Mouse (Mus musculus) left cerebral cortex, postnatal 25 days (tissue): ENCODE data around the gene Syncrip. TPM values are rescaled to one million over a fixed set of nuclear protein-coding genes. Genes with fewer than 3 reads are reported as not detected.
"Not testable (repeated sequence)": the region's sequence is repeated elsewhere in the genome, so short reads cannot be mapped to it uniquely, and the experiment has no call there.

Experiments used
- DNase-seq, 2 experiments: peaks; one replicate each; pipeline ENCODE4 v3.0.0; 2022; ENCODE audit warnings: low spot score in 2 of 2, mixed read lengths in 1 of 2
- intact Hi-C: fragments of 180-260 bp; cut with DNase I; formaldehyde crosslinking; loops from one replicate; pipeline ENCODE4 v1.15.1; 2025
- total RNA-seq, 2 experiments: library from RNA; stranded (reverse); gene quantifications; 2 replicates each; pipeline ENCODE4 v1.2.3; 2021

Gene Syncrip
- total RNA-seq, 2 experiments from 2014 or later, result 67.6 to 68.3 TPM

DNA sequence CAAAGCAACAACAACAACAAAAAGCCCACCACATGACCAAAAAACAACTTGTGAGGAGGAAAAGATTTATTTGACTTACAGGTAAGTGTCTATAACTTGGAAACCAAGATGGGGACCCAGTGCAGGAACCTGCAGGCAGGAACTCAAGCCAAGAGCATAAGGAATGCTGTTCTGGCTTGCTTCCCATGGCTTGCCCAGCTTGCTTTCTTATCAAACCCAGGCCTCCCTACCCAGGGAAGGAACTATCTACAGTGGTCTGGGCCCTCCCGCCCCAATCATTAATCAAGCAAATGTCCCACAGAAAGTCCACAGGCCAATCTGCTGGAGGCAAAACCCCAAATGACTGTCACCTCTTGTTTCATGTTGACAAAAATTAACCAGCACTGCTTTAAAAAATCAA is 10.1 kb upstream of the Syncrip start:
- intact Hi-C loops, result no loop called here
- DNase-seq, result no peak

DNA sequence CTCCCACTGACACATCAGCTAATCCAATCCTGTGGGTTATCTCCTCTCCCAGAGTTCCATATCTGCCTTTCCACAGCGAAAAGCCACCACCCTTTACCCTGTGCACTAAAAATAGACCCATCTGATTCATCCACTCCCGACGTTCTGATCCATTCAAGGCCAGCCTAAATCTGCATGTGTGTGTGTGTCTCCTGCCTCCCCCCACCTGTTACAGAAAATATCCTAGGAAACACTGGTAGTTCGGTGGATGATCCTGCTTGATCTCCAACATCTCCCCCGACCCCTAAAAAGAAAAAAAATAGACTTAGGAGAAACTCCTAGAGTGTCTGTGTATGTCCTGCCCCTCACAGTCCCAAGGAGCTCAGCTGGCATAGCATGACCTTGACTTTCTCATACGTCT is 2.2 kb upstream of the Syncrip start:
- intact Hi-C loops, result loop anchor here (5.0 kb wide), 1 partner anchor 1628 kb away; the partner anchor contains the start of gene Morf4l1

DNA sequence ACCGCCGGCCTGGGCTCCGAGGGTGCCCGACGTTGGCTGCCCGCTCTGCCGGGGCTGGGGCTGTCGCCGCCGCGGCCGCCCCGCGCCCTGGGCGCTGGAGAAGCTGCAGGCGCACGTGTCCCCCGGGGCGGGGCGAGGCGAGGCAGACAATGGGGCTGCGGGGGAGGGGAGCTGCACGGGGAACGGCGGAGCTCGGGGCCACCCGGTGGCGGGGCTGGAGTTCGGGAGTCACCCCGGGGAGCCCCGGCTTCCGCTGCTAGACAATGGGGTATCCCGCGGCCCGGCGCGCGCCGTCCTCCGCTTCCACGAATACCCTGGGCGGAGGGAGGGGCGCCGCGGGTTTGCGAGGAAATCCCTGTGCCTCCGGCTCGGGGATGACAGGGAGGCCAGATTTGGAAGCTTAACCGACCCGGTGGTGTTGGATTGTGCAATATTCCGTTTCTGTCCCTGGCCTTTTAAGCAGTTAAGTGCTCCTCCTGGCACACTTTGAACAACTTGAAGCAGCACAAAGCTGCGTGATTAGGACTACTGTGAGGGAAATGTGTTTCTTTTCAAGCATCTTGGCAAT is 539 bp upstream of the Syncrip start:
- intact Hi-C loops, result loop anchor here (1.0 to 5.0 kb wide), 3 partner anchors 39 to 1629 kb away; partner anchors contain the start of gene Morf4l1

More for the DNA sequence above, 2.2 kb upstream of the Syncrip start:
- DNase-seq, result no peak

DNA sequence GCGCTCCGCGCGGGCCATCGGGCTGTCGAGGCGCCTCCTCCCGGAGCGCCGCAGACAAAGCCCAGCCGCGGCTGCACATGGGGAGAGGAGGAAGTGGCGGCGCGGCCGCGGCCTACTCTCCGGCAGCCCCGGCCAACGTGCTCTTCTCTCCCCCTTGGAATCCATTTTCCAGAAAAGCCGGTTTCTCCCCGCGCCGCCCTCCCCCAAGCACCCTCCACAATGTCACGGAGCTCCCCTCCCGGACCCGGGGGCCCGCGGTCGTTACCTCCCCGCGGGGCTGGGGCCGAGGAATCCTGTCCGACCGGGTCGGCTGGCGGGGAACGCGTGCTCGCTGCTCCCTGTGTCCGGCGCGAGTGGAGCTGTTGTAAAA is 598 bp downstream of the Syncrip start:
- peak; percentile 46 for DNase-seq

More for the DNA sequence above, 539 bp upstream of the Syncrip start:
- DNase-seq, result peak in 1 of 2 experiments; percentile 83

DNA sequence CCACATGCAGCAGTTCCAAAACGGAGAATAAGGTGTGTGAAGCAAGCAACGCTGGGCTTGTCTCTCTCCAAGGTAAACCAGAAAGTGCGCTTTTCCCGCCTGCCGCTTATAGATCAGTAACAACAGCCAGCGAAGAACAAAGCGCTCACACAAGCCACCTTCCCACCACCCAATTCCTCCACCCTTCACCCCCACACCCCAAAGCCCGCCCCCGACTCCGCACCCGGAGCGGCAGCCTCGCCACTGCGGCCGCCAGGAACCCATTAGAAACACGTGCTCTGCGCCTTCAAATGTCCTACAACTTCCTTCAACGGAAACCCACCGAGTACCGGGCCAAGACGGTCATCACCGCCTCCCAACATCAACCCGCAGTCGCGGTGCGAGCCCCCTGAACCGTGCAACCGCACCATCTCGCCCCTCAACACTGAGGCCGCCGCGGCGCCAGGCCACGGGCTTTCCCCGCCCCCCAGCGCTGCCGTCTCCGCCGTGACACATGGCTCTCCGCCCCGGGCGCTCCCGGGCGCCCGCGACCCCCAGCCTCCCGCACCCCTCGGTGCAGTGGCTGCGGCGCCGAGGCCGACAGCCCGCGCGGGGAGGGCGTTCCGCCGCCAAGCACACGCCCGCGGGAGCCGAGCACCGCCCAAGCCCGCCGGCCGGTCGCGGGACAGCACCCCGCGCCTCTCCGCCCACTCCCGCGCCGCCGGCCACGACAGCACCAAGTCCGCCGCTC is 1.1 kb downstream of the Syncrip start:
- DNase-seq, result peak; percentile 33 to 37
- intact Hi-C loops, result loop anchor here (2.0 to 5.0 kb wide), 2 partner anchors 42 to 1631 kb away; partner anchors contain the start of genes Morf4l1 and Snx14

More for the DNA sequence above, 598 bp downstream of the Syncrip start:
- intact Hi-C loops, result loop anchor here (1.0 to 5.0 kb wide), 4 partner anchors 41 to 1631 kb away; partner anchors contain the start of genes Morf4l1 and Snx14

DNA sequence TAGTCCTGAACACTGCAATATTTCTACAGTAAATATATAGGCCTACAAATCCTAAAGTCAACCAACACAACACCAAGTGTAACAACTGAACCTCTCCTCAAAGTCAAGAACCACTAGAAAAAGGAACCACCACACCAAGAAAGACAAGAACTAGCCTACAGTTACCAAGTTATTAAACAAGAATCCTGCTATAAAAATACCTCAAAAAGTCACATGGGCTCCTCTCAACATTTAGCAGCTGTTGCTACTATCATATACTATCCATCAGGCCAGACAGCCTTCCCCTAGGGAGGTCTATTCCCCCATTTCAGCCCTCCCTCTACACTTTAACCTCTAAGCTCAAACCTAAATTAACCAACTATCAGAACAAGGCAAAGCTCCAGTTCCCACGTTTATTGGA is 2.3 kb downstream of the Syncrip start:
- intact Hi-C loops, result loop anchor here (2.0 to 5.0 kb wide), 2 partner anchors 41 to 1632 kb away; partner anchors contain the start of genes Morf4l1 and Snx14
- no peak for DNase-seq

DNA sequence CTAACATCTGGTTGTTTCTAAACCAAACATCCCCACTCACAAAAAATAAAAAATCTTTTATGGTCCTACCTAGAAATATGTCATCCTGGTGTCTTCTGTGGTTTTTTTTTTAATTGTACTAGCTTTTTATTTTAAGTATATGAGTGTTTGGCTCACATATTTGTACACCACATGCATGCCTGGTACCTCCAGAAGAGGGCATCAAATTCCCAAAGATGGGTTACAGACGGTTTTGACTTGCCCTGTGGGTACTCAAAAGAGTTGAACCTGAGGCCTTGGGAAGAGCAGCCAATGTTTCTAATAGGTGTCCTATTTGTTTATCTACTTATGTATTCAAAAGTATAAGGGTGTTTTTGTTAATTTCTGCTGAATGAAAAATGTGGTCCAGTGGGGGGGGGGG is 6.2 kb downstream of the Syncrip start:
- DNase-seq, result no peak
- intact Hi-C loops, result no loop called here

DNA sequence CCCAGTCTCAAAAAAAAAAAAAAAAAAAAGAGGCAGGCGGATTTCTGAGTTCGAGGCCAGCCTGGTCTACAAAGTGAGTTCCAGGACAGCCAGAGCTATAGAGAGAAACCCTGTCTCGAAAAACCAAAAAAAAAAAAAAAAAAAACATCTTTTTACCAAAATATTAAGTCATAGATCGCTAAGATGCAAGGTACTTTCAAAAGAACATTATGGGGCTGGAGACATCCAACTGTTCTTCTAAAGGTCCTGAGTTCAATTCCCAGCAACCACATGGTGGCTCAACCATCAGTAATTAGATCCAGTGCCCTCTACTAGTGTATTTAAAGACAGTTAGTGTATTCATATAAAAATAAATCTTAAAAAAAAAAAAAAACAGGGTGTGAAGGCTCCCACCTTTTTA is 21.4 kb downstream of the Syncrip start:
- intact Hi-C loops, result not testable (repeated sequence)

DNA sequence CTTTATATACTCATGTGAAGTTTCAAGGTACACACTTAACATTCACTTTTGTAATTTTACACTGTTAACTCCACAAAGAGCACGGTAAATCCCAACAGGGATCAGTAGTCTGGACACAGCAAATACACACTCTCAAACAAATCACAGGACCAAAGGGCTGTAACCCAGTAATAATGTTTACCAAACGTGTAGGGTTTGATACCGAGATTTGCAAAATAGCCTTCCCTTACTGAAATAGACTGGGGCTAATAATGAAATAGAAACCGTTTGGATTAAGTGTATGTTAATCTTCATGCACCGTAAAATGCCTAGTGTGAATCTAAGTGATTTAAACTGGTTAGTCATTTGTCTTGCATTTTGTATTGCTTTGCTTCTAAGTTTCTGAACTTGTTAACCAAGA is 42.4 kb downstream of the Syncrip start:
- no peak for DNase-seq
- intact Hi-C loops, result loop anchor here (2.0 kb wide), 2 partner anchors 41 to 109 kb away; partner anchors contain the start of gene Zfp949

More for the DNA sequence above, 21.4 kb downstream of the Syncrip start:
- not testable (repeated sequence) for DNase-seq

DNA sequence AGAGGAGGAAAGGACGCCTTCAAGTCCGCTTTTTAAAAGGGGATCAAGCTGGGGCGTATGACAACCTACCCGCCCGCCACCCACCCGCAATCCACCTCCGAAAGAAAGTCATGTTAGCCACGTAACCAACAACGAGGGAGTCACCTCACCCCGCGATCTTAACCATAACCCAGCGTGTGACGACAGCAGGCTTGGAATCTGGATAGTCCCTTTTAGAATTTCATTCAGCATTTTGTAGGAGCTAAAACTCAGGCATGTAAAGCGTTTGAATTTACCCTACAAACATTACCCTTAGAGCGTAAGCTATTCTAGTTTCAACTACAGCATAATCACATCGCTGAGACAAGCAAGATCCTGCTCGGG is 43.2 kb downstream of the Syncrip start:
- intact Hi-C loops, result loop anchor here (2.0 kb wide), 2 partner anchors 42 to 110 kb away; partner anchors contain the start of gene Zfp949
- no peak for DNase-seq

DNA sequence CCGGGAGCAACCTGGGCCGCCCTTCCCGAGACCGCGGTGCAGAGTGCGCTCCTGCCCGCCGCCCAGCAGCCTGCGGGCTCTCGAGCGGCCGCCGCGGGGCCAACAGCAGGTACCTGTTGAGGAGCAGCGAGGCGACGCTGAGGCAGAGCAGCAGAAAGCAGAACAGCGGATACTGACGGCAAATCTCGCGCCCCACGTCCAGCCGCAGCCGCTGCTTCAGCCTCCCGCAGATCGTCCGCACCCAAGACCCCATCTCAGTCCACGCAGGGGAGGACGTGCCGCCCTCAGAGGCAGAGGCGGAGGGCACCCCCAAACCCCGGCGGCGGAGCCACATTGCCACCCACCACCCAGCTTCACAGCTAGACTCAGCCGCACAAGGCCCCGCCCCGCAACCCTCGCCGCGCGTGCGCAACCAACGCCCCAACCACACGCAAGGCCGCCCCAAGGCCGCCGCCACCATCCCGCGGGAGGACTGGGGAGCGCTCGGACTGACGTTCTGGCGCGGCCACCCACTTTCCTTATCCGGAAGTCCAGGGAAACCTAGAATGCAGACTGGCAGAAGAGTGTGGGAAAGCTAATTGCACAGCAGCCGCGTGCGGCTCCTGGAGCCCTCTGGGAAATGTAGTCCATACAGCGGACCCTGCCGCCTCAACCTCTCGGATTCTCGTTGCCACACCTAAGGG is 43.7 kb downstream of the Syncrip start, which contains the start of gene Snx14:
Gene Snx14 (minus strand): TSS at position 404 of the 683 bp plus-strand sequence.
- intact Hi-C loops, result loop anchor here (1.0 to 2.0 kb wide), 3 partner anchors 42 to 110 kb away; partner anchors contain the start of gene Zfp949

DNA sequence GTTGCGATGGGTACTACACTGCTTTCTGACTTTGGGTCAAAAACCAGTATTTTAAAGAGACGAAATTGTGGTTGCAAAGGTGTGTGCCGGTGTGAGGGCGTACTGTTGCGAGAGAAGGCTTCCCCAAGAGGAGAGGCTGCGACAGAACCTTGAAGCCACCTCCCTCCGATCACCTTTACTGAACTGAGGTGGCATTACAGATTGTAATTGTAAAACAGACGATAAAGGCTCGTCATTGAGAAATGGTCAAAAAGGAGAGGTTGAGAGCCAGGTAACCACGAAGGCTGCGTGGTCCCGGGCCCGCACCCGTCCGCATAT is 44.2 kb downstream of the Syncrip start:
- peak; percentile 14 to 19 for DNase-seq
- intact Hi-C loops, result loop anchor here (1.0 to 2.0 kb wide), 3 partner anchors 43 to 111 kb away; partner anchors contain the start of gene Zfp949

More for the DNA sequence above, 43.7 kb downstream of the Syncrip start, which contains the start of gene Snx14:
- DNase-seq, result peak; percentile 98 to 99

DNA sequence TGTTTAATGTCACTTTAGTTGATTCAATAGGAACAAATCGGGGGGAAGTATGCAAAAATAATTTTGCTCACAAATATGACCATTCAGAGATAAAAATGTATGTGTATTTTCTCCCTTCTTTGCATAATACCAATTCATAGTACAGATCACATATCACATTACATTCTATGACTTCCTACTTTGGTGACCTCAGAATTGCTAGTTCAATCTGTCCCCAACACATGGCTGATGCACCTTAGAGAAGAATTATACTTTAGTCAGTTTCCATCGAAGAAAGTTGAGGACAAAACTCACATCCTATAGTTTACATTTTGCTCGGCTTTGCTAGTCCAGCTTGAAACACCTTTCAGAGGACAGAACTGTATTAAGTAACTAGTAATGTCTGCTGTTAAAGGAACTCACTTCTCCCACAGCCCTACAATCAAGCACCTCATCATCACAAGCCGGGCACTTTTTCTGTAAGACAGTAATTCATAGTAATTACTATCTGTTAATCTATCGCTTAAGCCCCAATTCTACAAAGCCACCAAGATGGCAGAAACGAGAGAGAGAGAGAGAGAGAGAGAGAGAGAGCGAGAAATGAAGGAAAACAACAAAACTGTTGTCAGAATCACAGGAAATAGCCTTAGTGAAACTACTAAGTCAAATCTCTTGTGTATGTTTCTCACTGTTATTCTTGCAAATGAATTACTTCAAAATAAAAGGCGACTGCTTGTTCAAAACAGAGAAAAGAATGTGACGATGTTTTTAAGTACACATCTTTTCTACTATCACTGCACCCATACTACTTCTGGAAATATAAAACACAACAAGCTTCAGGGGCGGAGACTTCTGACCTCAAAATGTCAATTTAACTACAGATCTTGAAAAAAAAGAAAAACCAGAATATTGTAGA is 44.8 kb downstream of the Syncrip start:
- DNase-seq, result no peak

DNA sequence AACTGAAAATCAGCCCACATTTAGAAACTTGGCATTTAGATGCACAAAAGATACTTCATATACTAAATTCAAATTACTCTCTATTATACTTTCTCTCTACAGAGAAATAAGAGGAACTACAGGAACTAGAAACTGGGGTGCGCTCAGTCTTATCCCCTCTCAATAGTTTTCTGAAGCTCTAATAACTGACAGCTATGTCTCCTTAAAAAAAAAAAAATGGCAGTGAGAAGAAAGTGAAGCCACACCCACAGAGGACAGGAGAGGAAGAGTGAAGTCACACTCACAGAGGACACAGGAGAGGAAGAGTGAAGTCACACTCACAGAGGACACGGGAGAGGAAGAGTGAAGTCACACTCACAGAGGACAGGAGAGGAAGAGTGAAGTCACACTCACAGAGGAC is 58.0 kb downstream of the Syncrip start:
- intact Hi-C loops, result no loop called here
- DNase-seq, result no peak

More for the DNA sequence above, 44.8 kb downstream of the Syncrip start:
- intact Hi-C loops, result loop anchor here (1.0 to 2.0 kb wide), 3 partner anchors 43 to 111 kb away; partner anchors contain the start of gene Zfp949

DNA sequence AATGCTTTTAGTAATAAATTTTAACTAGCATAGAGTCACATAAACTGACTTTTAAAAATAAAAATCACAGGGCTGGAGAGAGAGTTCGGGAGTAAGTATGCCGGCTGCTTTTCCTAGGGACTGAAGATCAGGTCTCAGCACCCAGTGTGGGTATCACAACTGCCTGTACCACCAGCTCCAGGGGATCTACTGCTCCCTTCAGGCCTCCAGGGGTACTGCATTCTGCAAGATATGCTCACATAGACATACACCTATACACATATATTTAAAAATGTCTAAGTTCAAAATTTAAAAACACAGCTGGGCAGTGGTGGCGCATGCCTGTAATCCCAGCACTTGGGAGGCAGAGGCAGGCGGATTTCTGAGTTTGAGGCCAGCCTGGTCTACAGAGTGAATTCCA is 59.9 kb downstream of the Syncrip start:
- intact Hi-C loops, result no loop called here
- DNase-seq, result no peak

DNA sequence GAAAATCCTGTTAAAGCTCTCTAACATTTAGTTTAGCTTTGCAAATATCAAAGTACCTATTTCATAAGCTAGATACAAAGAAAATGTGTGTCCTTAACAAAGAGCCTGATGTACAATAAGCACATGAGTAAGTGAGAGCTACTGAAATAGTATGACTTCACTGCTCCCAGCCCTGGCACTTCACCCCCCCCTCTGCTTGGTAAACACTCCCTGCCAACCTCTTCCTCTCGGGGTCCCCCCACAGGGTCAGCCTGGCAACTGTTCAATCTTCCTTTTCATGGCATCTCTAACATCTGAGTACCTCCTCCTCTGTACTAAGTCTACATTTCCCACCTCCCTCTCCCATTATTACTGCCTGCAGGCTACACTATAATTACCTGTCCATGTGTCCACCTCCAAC is 65.6 kb downstream of the Syncrip start:
- DNase-seq, result no peak
- intact Hi-C loops, result no loop called here

DNA sequence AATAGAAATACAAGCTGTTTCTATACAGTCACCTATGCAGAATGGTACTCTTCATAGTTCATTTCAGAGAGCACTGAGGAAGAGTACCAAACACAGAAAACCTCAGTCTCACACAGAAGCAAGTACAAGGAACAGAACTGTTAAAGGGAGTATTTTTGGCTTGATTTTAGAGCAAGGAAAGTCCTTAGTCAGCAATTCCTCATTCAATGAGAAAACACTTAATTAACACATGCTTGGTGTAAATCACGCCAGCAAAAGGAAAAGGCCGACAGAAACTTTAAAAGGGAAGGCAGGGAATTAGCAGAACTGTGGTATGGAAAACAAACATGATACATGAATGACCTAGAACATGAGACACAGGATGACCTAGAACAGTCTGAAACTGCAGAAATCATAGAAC is 72.4 kb downstream of the Syncrip start:
- intact Hi-C loops, result no loop called here
- DNase-seq, result no peak

DNA sequence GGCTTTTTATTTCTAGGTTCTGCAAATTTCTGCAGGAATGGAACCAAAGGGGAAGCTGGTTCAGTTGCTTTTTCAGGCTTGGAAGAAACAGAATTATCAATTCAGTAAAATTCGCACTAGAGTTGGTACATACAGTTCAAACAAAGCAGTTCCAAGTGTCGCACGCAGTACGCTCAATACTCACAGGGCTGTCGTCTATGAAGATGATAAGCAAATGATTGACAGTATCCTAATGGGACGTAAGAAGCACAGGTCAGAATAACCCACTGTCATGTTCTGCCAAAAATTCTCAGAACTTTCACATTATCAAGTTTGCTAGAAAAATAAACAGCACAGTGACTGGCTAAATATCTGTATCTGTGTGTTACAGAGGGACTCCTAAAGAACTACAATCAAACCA is 77.9 kb downstream of the Syncrip start:
- no peak for DNase-seq
- intact Hi-C loops, result no loop called here

DNA sequence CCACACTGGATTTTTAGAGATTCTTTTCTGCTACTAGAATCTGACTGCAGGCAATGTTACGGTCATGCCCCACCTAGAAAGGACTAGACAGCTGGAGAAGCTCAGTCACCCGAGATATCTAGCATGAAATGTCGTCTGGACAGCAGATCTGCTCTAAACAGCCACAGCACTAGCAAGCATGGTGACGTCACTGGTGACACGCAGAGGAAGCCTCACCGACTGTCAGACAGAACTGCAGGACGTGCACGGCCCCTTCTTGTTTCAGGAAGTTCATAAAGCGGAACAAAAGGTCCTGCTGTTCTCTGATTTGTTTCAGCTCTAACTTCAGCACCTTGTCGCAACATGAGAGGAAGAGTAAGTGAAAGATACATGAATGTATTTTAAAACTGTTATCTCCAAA is 78.3 kb downstream of the Syncrip start:
- DNase-seq, result peak in 1 of 2 experiments; percentile 27
- intact Hi-C loops, result no loop called here
